Comparison of ENCODE assay signal across 22 mouse cellular contexts in genomic region chr1:150141939-150142338, GRCm38 (mm10).
"Had no signal": no experiment of that assay in that cellular context is flagged by ENCODE, and none has a peak within 500 bp of the region (broad histone marks: within the 10 kb centered on the region; RNA-seq: fewer than 3 reads in every experiment).

No protein-coding gene starts in this region.

- DNase-seq: heart, postnatal 10 days; heart, postnatal 14 days; heart, postnatal 36 days; heart, postnatal 4 days; kidney, adult 11 months; kidney, adult 18-20 months; kidney, adult 2 months; kidney, adult 8-10 months; kidney, adult 9 months; kidney, postnatal 10 days; kidney, postnatal 14 days; kidney, postnatal 25 days; kidney, postnatal 36 days; kidney, postnatal 4 days; layer of hippocampus, adult 9-11 months; layer of hippocampus, postnatal 36 days had no signal

- ATAC-seq: hindbrain, embryonic 16.5 days; hindbrain, postnatal 0 days; inflammation-experienced regulatory T-cells, adult 6 months; intestine, embryonic 15.5 days; intestine, embryonic 16.5 days; intestine, postnatal 0 days had no signal
